8 mouse cellular contexts compared by ENCODE assay signal in the genomic region with DNA sequence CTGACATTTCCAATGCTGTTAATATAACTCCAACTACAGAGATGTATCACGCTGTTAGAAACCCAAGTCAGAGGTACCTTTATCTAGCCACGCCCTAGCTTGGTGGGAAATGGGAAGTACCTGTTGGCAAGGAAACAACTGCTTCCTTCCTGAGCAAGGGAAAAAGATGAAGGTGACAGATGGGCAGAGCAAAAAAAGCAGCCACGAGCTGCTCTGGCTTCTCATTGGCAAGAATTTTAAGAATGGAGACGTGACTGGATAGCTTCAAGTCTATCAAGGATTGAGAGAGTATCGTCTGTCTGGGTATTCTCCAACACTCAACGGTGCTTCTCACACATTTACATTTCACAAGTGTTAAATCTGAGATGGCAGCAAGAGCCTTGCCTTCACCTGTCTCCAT. TPM values are rescaled to one million over a fixed set of nuclear protein-coding genes. Genes with fewer than 3 reads are reported as not detected.
DNase-seq lines count a peak whose midpoint lies in the region; ATAC-seq and TF ChIP-seq lines count a peak whose summit lies in the region.

No protein-coding gene starts in this region.

- peaks cover 13% of the 10 kb centered on the region for H3K4me1 ChIP-seq in embryonic facial prominence, embryonic 13.5 days
- peaks cover 26% of the 10 kb centered on the region for H3K4me1 ChIP-seq in liver, embryonic 15.5 days (replicated peaks)

- H3K27me3 ChIP-seq in embryonic facial prominence, embryonic 13.5 days = no peaks in the 10 kb centered on the region
- H3K27me3 ChIP-seq in liver, embryonic 15.5 days = no peaks in the 10 kb centered on the region

- no peak for TF ChIP-seq CTCF in layer of hippocampus, adult 2 months (conservative IDR thresholded peaks at IDR 0.05)

- H3K9me3 ChIP-seq in embryonic facial prominence, embryonic 13.5 days = no peaks in the 10 kb centered on the region
- H3K9me3 ChIP-seq in liver, embryonic 15.5 days (replicated peaks) = no peaks in the 10 kb centered on the region

- peak overlapping the region; percentile 97 for H3K27ac ChIP-seq in layer of hippocampus, adult 2 months
- no peak overlapping the region for H3K27ac ChIP-seq in embryonic facial prominence, embryonic 13.5 days
- peak overlapping the region; percentile 31; the same call in 1 of the 2 replicates for H3K27ac ChIP-seq in liver, embryonic 15.5 days (replicated peaks)

- peak; percentile 72 for DNase-seq in heart, adult 11 months
- no peak for DNase-seq in heart, postnatal 25 days (ENCODE audit: low spot score)
- no peak for DNase-seq in layer of hippocampus, adult 2 months (ENCODE audit: low spot score in 2 of 2)
- DNase-seq in layer of hippocampus, postnatal 10 days (ENCODE audit: low spot score in 2 of 2) = no peak
- DNase-seq in B cell, adult 2 months = no peak
- DNase-seq in thymus, postnatal 14 days = no peak

- no peaks in the 10 kb centered on the region for H3K36me3 ChIP-seq in embryonic facial prominence, embryonic 13.5 days
- peaks cover 13% of the 10 kb centered on the region for H3K36me3 ChIP-seq in liver, embryonic 15.5 days (replicated peaks)

- intact Hi-C loops in heart, postnatal 25 days (cut with DNase I) = loop anchor here (5.0 kb wide), 1 partner anchor 173 kb away; no protein-coding TSS in a partner anchor

- peak overlapping the region; percentile 82; the same call in 1 of the 2 replicates for H3K4me3 ChIP-seq in layer of hippocampus, adult 2 months
- no peak overlapping the region for H3K4me3 ChIP-seq in embryonic facial prominence, embryonic 13.5 days
- peak overlapping the region; percentile 31 for H3K4me3 ChIP-seq in liver, embryonic 15.5 days (replicated peaks)

- H3K4me2 ChIP-seq in embryonic facial prominence, embryonic 13.5 days = peak overlapping the region; percentile 16; the same call in 1 of the 2 replicates
- peak overlapping the region; percentile 52 for H3K4me2 ChIP-seq in liver, embryonic 15.5 days

- H3K9ac ChIP-seq in embryonic facial prominence, embryonic 13.5 days = no peak overlapping the region
- H3K9ac ChIP-seq in liver, embryonic 15.5 days = no peak overlapping the region

- WGBS in embryonic facial prominence, embryonic 13.5 days = 89% methylated on average over 6 of the region's 6 CpGs
- 72% methylated on average over 6 of the region's 6 CpGs for WGBS in liver, embryonic 15.5 days (ENCODE audit: insufficient replicate concordance)

- ATAC-seq in embryonic facial prominence, embryonic 13.5 days (ENCODE audit: insufficient number of reproducible peaks, insufficient read depth, low FRiP score, low TSS enrichment, low read depth) = no peak
- no peak for ATAC-seq in liver, embryonic 15.5 days (ENCODE audit: insufficient read depth)

RNA-seq across cellular contexts. Expression of gene Fam122a, which starts 1.9 kb away (rescaled TPM):
- total RNA-seq in heart, postnatal 25 days (2021) = 10 to 100 TPM; 19.9 to 20.9 TPM
- total RNA-seq in layer of hippocampus, adult 2 months (2021) = 10 to 100 TPM; 33.9 to 34.6 TPM
- 10 to 100 TPM; 33.3 to 35.4 TPM for total RNA-seq in layer of hippocampus, postnatal 10 days (2021)
- 58.2 and 59.4 TPM in 2 replicates for polyA plus RNA-seq in embryonic facial prominence, embryonic 13.5 days (2015; fragmentation: Nextera tagmentation; extraction: Ambion mirVana)
- 24.9 and 25.7 TPM in 2 replicates for polyA plus RNA-seq in liver, embryonic 15.5 days (2015; fragmentation: Nextera tagmentation; extraction: Ambion mirVana)
